In genomic region chr6:92214055-92214772, GRCm38 (mm10) we compare ENCODE assay signal across 8 mouse cellular contexts. TPM values are rescaled to one million over a fixed set of nuclear protein-coding genes. Genes with fewer than 3 reads are reported as not detected.
DNase-seq lines count a peak whose midpoint lies in the region; ATAC-seq and TF ChIP-seq lines count a peak whose summit lies in the region.

No protein-coding gene starts in this region.

- no peak; a peak in 1 of 4 replicates for TF ChIP-seq EP300 in MEL (IDR thresholded peaks at IDR 0.05; ENCODE audit: low read depth in 1 of 2, low read length in 2 of 2)

- no peak for TF ChIP-seq RAD21 in MEL (IDR thresholded peaks at IDR 0.05; ENCODE audit: low read depth, low read length)

- H3K27me3 ChIP-seq in MEL (ENCODE audit: control insufficient read depth in 1 of 2, insufficient read depth in 2 of 2, low read length in 2 of 2): no peaks in the 10 kb centered on the region
- H3K27me3 ChIP-seq in heart, embryonic 15.5 days: no peaks in the 10 kb centered on the region
- H3K27me3 ChIP-seq in liver, embryonic 12.5 days (replicated peaks): no peaks in the 10 kb centered on the region
- H3K27me3 ChIP-seq in neural tube, embryonic 13.5 days: no peaks in the 10 kb centered on the region

- peak overlapping the region; percentile 53 for H3K27ac ChIP-seq in MEL (ENCODE audit: control insufficient read depth, low read depth, low read length)
- peak overlapping the region; percentile 52 for H3K27ac ChIP-seq in heart, embryonic 15.5 days
- H3K27ac ChIP-seq in liver, embryonic 12.5 days: peak overlapping the region; percentile 90
- peak overlapping the region; percentile 93 for H3K27ac ChIP-seq in neural tube, embryonic 13.5 days (replicated peaks)

- no peak for TF ChIP-seq CTCF in MEL (IDR thresholded peaks at IDR 0.05 in 2 of 3, conservative IDR thresholded peaks at IDR 0.05 in 1 of 3; ENCODE audit: control insufficient read depth in 1 of 3, insufficient read depth in 1 of 3, low read depth in 2 of 3, low read length in 3 of 3, poor library complexity in 1 of 3, severe bottlenecking in 1 of 3)

- peaks cover 20% of the 10 kb centered on the region for H3K79me2 ChIP-seq in MEL (ENCODE audit: control insufficient read depth, insufficient read depth, low read length, poor library complexity)

- peaks cover 3 to 10% of the 10 kb centered on the region in 2 experiments for H3K36me3 ChIP-seq in MEL (ENCODE audit: control insufficient read depth in 1 of 2, insufficient read depth in 2 of 2, low read length in 2 of 2)
- no peaks in the 10 kb centered on the region; the same call in 1 of the 2 replicates for H3K36me3 ChIP-seq in heart, embryonic 15.5 days
- H3K36me3 ChIP-seq in liver, embryonic 12.5 days: peaks cover 21% of the 10 kb centered on the region
- peaks cover 21% of the 10 kb centered on the region for H3K36me3 ChIP-seq in neural tube, embryonic 13.5 days

- peak overlapping the region; percentile 84 for H3K9ac ChIP-seq in MEL (ENCODE audit: control insufficient read depth, low read depth, low read length, poor library complexity, severe bottlenecking)
- peak overlapping the region; percentile 85 for H3K9ac ChIP-seq in heart, embryonic 15.5 days
- peak overlapping the region; percentile 94 for H3K9ac ChIP-seq in liver, embryonic 12.5 days
- H3K9ac ChIP-seq in neural tube, embryonic 13.5 days: peak overlapping the region; percentile 89

- peak overlapping the region; percentile 73 to 77 for H3K4me3 ChIP-seq in MEL (ENCODE audit: control insufficient read depth in 1 of 2, insufficient read depth in 1 of 2, low read depth in 2 of 2, low read length in 2 of 2)
- peak overlapping the region; percentile 75 for H3K4me3 ChIP-seq in heart, embryonic 15.5 days
- H3K4me3 ChIP-seq in liver, embryonic 12.5 days: peak overlapping the region; percentile 97
- peak overlapping the region; percentile 90 for H3K4me3 ChIP-seq in neural tube, embryonic 13.5 days

- H3K4me1 ChIP-seq in MEL (ENCODE audit: control insufficient read depth in 1 of 2, insufficient read depth in 2 of 2, low read length in 2 of 2): peaks cover 4 to 6% of the 10 kb centered on the region in 2 experiments; a peak in 3 of 4 replicates
- peaks cover 13% of the 10 kb centered on the region for H3K4me1 ChIP-seq in heart, embryonic 15.5 days (replicated peaks)
- H3K4me1 ChIP-seq in liver, embryonic 12.5 days: peaks cover 20% of the 10 kb centered on the region
- peaks cover 25% of the 10 kb centered on the region for H3K4me1 ChIP-seq in neural tube, embryonic 13.5 days (replicated peaks)

- peak overlapping the region; percentile 80 for H3K4me2 ChIP-seq in heart, embryonic 15.5 days
- peak overlapping the region; percentile 94 for H3K4me2 ChIP-seq in liver, embryonic 12.5 days
- peak overlapping the region; percentile 98 for H3K4me2 ChIP-seq in neural tube, embryonic 13.5 days

- no peak for ATAC-seq in heart, embryonic 15.5 days (replicated peaks; ENCODE audit: insufficient number of reproducible peaks, insufficient read depth, low FRiP score, low read depth)
- peak; percentile 70 for ATAC-seq in liver, embryonic 12.5 days
- ATAC-seq in neural tube, embryonic 13.5 days (ENCODE audit: low read depth): peak; percentile 85

- no peaks in the 10 kb centered on the region for H3K9me3 ChIP-seq in MEL (replicated peaks; ENCODE audit: insufficient read depth, low read length)
- H3K9me3 ChIP-seq in heart, embryonic 15.5 days (replicated peaks): no peaks in the 10 kb centered on the region
- H3K9me3 ChIP-seq in liver, embryonic 12.5 days (replicated peaks): no peaks in the 10 kb centered on the region
- H3K9me3 ChIP-seq in neural tube, embryonic 13.5 days: no peaks in the 10 kb centered on the region

- peak; percentile 2 to 13 for DNase-seq in layer of hippocampus, postnatal 36 days
- no peak for DNase-seq in layer of hippocampus, adult 18-20 months (ENCODE audit: low spot score in 2 of 2)
- peak; percentile 52 for DNase-seq in MEL (ENCODE audit: low read depth, low spot score)
- DNase-seq in c-Kit-positive CD71-positive TER-119-negative erythroid progenitor cells, embryonic 14.5 days (ENCODE audit: low read depth): peak; percentile 22
- DNase-seq in right cerebral cortex, postnatal 4 days: no peak

- TF ChIP-seq POLR2A in MEL (IDR thresholded peaks at IDR 0.05; ENCODE audit: control insufficient read depth in 1 of 2, insufficient read depth in 1 of 2, low read depth in 1 of 2, low read length in 2 of 2, poor library complexity in 1 of 2): no peak

- under 1% methylated on average over 48 of the region's 48 CpGs for WGBS in heart, embryonic 15.5 days
- under 1% methylated on average over 48 of the region's 48 CpGs for WGBS in liver, embryonic 12.5 days (ENCODE audit: insufficient replicate concordance)
- 1% methylated on average over 48 of the region's 48 CpGs for WGBS in neural tube, embryonic 13.5 days

TF ChIP-seq in MEL, 35 proteins besides CTCF, POLR2A, EP300 and RAD21:
- TF ChIP-seq CHD1 (IDR thresholded peaks at IDR 0.05; ENCODE audit: low read depth, low read length) (0 out of 2 replicates have a peak, but pooled peaks have one; percentile 31), NELFE (IDR thresholded peaks at IDR 0.05; ENCODE audit: low read depth, low read length) (no peak), E2F4 (IDR thresholded peaks at IDR 0.05; ENCODE audit: borderline replicate concordance, low read depth, low read length) (peak; percentile 18; the same call in 1 of the 2 replicates), MEF2A (IDR thresholded peaks at IDR 0.05; ENCODE audit: extremely low read depth, insufficient replicate concordance, low read depth, low read length, poor library complexity, severe bottlenecking) (0 out of 2 replicates have a peak, but pooled peaks have one; percentile 12), KAT2A (conservative IDR thresholded peaks at IDR 0.05; ENCODE audit: low read depth, low read length) (no peak), MYC (IDR thresholded peaks at IDR 0.05; ENCODE audit: low read depth, low read length) (peak; percentile 73)

RNA-seq across cellular contexts. Expression of gene Rbsn, which starts 0.5 kb away (rescaled TPM):
- total RNA-seq in layer of hippocampus, postnatal 36 days (2021): 10 to 100 TPM; 41.7 to 45.3 TPM
- total RNA-seq in layer of hippocampus, adult 18-20 months (2021): 10 to 100 TPM; 36.0 to 42.1 TPM
- total RNA-seq in MEL (2012; rRNA removed): 14.3 and 16.1 TPM in 2 replicates
- polyA plus RNA-seq in MEL (2012; ENCODE audit: insufficient read depth in 1 of 2, insufficient read length in 2 of 2, low read depth in 1 of 2, low replicate concordance in 2 of 2, missing spikeins in 1 of 2): 10 to 100 TPM in 1 of 2 experiments, not detected in 1; 16.3 TPM
- 14.7 and 17.2 TPM in 2 replicates for polyA plus RNA-seq in heart, embryonic 15.5 days (2015; fragmentation: Nextera tagmentation; extraction: Ambion mirVana)
- polyA plus RNA-seq in liver, embryonic 12.5 days (2016; fragmentation: Nextera tagmentation; extraction: Ambion mirVana): 12.2 and 12.4 TPM in 2 replicates
- polyA plus RNA-seq in neural tube, embryonic 13.5 days (2015; fragmentation: Nextera tagmentation; extraction: Ambion mirVana): 29.1 and 39.0 TPM in 2 replicates

RNA-seq across cellular contexts. Expression of gene Trh, which starts 30.2 kb away (rescaled TPM):
- total RNA-seq in layer of hippocampus, postnatal 36 days (2021): 1 to 10 TPM; 1.1 to 1.3 TPM
- 1 to 10 TPM; 1.0 to 1.7 TPM for total RNA-seq in layer of hippocampus, adult 18-20 months (2021)
- not detected in 2 replicates for total RNA-seq in MEL (2012; rRNA removed)
- not detected for polyA plus RNA-seq in MEL (2012; ENCODE audit: insufficient read depth in 1 of 2, insufficient read length in 2 of 2, low read depth in 1 of 2, low replicate concordance in 2 of 2, missing spikeins in 1 of 2)
- 0.20 and 0.23 TPM in 2 replicates for polyA plus RNA-seq in heart, embryonic 15.5 days (2015; fragmentation: Nextera tagmentation; extraction: Ambion mirVana)
- polyA plus RNA-seq in liver, embryonic 12.5 days (2016; fragmentation: Nextera tagmentation; extraction: Ambion mirVana): not detected in 2 replicates
- 0.68 and 0.79 TPM in 2 replicates for polyA plus RNA-seq in neural tube, embryonic 13.5 days (2015; fragmentation: Nextera tagmentation; extraction: Ambion mirVana)

RNA-seq across cellular contexts. Expression of gene Mrps25, which starts 30.4 kb away (rescaled TPM):
- 10 to 100 TPM; 53.2 to 56.2 TPM for total RNA-seq in layer of hippocampus, postnatal 36 days (2021)
- total RNA-seq in layer of hippocampus, adult 18-20 months (2021): 10 to 100 TPM; 48.5 to 54.5 TPM
- total RNA-seq in MEL (2012; rRNA removed): 87.7 and 109 TPM in 2 replicates
- polyA plus RNA-seq in MEL (2012; ENCODE audit: insufficient read depth in 1 of 2, insufficient read length in 2 of 2, low read depth in 1 of 2, low replicate concordance in 2 of 2, missing spikeins in 1 of 2): 100 to 1,000 TPM in 1 of 2 experiments, 10 to 100 TPM in 1; 94.7 to 261 TPM
- polyA plus RNA-seq in heart, embryonic 15.5 days (2015; fragmentation: Nextera tagmentation; extraction: Ambion mirVana): 74.4 and 76.7 TPM in 2 replicates
- 69.3 and 70.5 TPM in 2 replicates for polyA plus RNA-seq in liver, embryonic 12.5 days (2016; fragmentation: Nextera tagmentation; extraction: Ambion mirVana)
- 72.6 and 80.5 TPM in 2 replicates for polyA plus RNA-seq in neural tube, embryonic 13.5 days (2015; fragmentation: Nextera tagmentation; extraction: Ambion mirVana)

Comparison
In these comparisons a context has a peak if more than half of its experiments do, and no peak if none do; other contexts are left out.
1. DNase-seq: peak in layer of hippocampus, postnatal 36 days (2 of 2), MEL (single experiment) and c-Kit-positive CD71-positive TER-119-negative erythroid progenitor cells, embryonic 14.5 days (single experiment); none in layer of hippocampus, adult 18-20 months (0 of 2) and right cerebral cortex, postnatal 4 days (single experiment).
2. Peak in every context shown above with its lines, with median percentiles within 50 percentile points of each other: H3K27ac ChIP-seq, H3K4me3 ChIP-seq, H3K9ac ChIP-seq and H3K4me2 ChIP-seq.